Mouse (Mus musculus): ENCODE results near the gene Auts2. TPM values are rescaled to one million over a fixed set of nuclear protein-coding genes. Genes with fewer than 3 reads are reported as not detected.

The Auts2 gene
- polyA plus RNA-seq, 1 experiment from 2014 or later, result 69.8 TPM

- H3K27ac ChIP-seq, result no peak overlapping the region
- ATAC-seq (ENCODE audit: insufficient number of reproducible peaks, insufficient read depth, low FRiP score, low TSS enrichment, low read depth), result no peak
- H3K36me3 ChIP-seq, result no peaks in the 10 kb centered on the region
- H3K4me2 ChIP-seq, result 0 out of 2 replicates have a peak overlapping the region, but pooled peaks have one; percentile 9
- H3K4me3 ChIP-seq, result no peak overlapping the region
- no peaks in the 10 kb centered on the region for H3K27me3 ChIP-seq
- no peak overlapping the region for H3K9ac ChIP-seq
- WGBS, result 33% methylated on average over 19 of the region's 19 CpGs
- H3K4me1 ChIP-seq, result peaks cover 29% of the 10 kb centered on the region
- no peaks in the 10 kb centered on the region for H3K9me3 ChIP-seq
These were observed 710.0 kb downstream of the Auts2 start for GRCm38 (mm10) chr5:131832891-131833876.

GRCm38 (mm10) chr5:131830111-131830510 is 713.0 kb downstream of the Auts2 start:
- WGBS, result 62% methylated on average over 6 of the region's 6 CpGs
- Histone ChIP-seq H3K4me2 (no peak overlapping the region), H3K4me1 (peaks cover 35% of the 10 kb centered on the region), H3K4me3 (no peak overlapping the region), H3K27me3 (no peaks in the 10 kb centered on the region), H3K27ac (no peak overlapping the region), H3K9ac (no peak overlapping the region), H3K9me3 (no peaks in the 10 kb centered on the region), H3K36me3 (no peaks in the 10 kb centered on the region)
- no peak for ATAC-seq (ENCODE audit: insufficient number of reproducible peaks, insufficient read depth, low FRiP score, low TSS enrichment, low read depth)

GRCm38 (mm10) chr5:131829248-131829647 is 713.9 kb downstream of the Auts2 start:
- H3K27me3 ChIP-seq, result no peaks in the 10 kb centered on the region
- no peak overlapping the region for H3K4me3 ChIP-seq
- H3K9me3 ChIP-seq, result no peaks in the 10 kb centered on the region
- ATAC-seq (ENCODE audit: insufficient number of reproducible peaks, insufficient read depth, low FRiP score, low TSS enrichment, low read depth), result no peak
- no peak overlapping the region for H3K9ac ChIP-seq
- 40% methylated on average over 3 of the region's 3 CpGs for WGBS
- H3K4me1 ChIP-seq, result peaks cover 43% of the 10 kb centered on the region
- H3K4me2 ChIP-seq, result no peak overlapping the region
- H3K36me3 ChIP-seq, result no peaks in the 10 kb centered on the region
- no peak overlapping the region for H3K27ac ChIP-seq

- ATAC-seq (ENCODE audit: insufficient number of reproducible peaks, insufficient read depth, low FRiP score, low TSS enrichment, low read depth), result no peak
- no peaks in the 10 kb centered on the region for H3K27me3 ChIP-seq
- H3K4me1 ChIP-seq, result peaks cover 37% of the 10 kb centered on the region
- no peaks in the 10 kb centered on the region for H3K9me3 ChIP-seq
- H3K27ac ChIP-seq, result no peak overlapping the region
- H3K4me2 ChIP-seq, result no peak overlapping the region
- H3K9ac ChIP-seq, result no peak overlapping the region
- H3K36me3 ChIP-seq, result no peaks in the 10 kb centered on the region
- no peak overlapping the region for H3K4me3 ChIP-seq
- WGBS, result 66% methylated on average over 2 of the region's 2 CpGs
These were observed 714.5 kb downstream of the Auts2 start for GRCm38 (mm10) chr5:131828607-131829006.

- WGBS, result 92% methylated on average over 8 of the region's 8 CpGs
- no peak overlapping the region for H3K4me3 ChIP-seq
- ATAC-seq (ENCODE audit: insufficient number of reproducible peaks, insufficient read depth, low FRiP score, low TSS enrichment, low read depth), result no peak
- no peaks in the 10 kb centered on the region for H3K36me3 ChIP-seq
- H3K9me3 ChIP-seq, result no peaks in the 10 kb centered on the region
- no peak overlapping the region for H3K9ac ChIP-seq
- no peaks in the 10 kb centered on the region for H3K27me3 ChIP-seq
- no peak overlapping the region for H3K27ac ChIP-seq
- no peak overlapping the region for H3K4me2 ChIP-seq
- H3K4me1 ChIP-seq, result peaks cover 28% of the 10 kb centered on the region
These were observed 716.5 kb downstream of the Auts2 start for GRCm38 (mm10) chr5:131826362-131827261.

GRCm38 (mm10) chr5:131825421-131825820 is 717.7 kb downstream of the Auts2 start:
- no peak overlapping the region for H3K4me2 ChIP-seq
- H3K9ac ChIP-seq, result no peak overlapping the region
- peaks cover 28% of the 10 kb centered on the region for H3K4me1 ChIP-seq
- no peaks in the 10 kb centered on the region for H3K36me3 ChIP-seq
- H3K4me3 ChIP-seq, result no peak overlapping the region
- 22% methylated on average over 3 of the region's 3 CpGs for WGBS
- no peaks in the 10 kb centered on the region for H3K9me3 ChIP-seq
- H3K27ac ChIP-seq, result no peak overlapping the region
- no peak for ATAC-seq (ENCODE audit: insufficient number of reproducible peaks, insufficient read depth, low FRiP score, low TSS enrichment, low read depth)
- H3K27me3 ChIP-seq, result no peaks in the 10 kb centered on the region

DNA sequence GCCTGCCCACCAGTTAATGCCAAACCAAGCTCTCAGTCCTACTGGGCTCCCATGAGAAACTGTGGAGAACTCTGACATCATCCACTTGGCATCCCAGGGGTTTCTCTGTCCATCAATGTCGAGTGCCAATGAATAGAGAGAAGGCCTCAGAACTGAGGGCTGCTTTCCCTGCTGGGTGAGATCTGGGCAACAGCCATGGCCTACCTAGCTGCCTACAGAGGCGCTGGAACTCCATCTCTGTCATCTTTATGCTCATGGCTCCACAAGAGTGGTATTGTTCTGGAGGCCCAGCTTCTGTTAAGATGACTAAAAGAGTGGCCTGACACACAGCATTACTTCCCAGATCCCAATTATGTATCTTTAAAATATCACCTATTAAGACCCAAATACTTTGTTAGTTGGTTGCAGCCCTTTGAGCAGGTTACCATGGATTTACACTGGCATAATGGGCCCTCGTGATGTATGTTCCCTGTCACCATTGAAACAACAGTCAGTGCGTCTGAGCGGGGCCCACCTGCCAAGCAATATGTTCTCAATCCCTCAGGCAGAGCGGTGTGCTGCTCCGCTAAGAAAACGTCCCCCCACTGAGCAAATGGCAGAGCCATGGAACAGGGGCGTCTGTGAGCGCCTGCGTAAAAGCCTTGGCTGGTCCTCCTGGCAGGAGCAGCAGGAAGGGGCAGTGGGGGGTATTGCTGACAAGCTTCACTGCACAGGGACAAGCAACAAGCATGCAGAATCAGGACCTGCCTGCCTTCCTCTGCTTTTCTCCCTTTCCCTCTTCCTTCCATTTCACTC is 718.8 kb downstream of the Auts2 start:
- Histone ChIP-seq H3K4me2 (no peak overlapping the region), H3K4me3 (no peak overlapping the region), H3K9me3 (no peaks in the 10 kb centered on the region), H3K9ac (no peak overlapping the region), H3K36me3 (no peaks in the 10 kb centered on the region), H3K27ac (no peak overlapping the region), H3K4me1 (peaks cover 19% of the 10 kb centered on the region), H3K27me3 (no peaks in the 10 kb centered on the region)
- no peak for ATAC-seq (ENCODE audit: insufficient number of reproducible peaks, insufficient read depth, low FRiP score, low TSS enrichment, low read depth)
- WGBS, result 26% methylated on average over 11 of the region's 11 CpGs

- Histone ChIP-seq H3K27me3 (no peaks in the 10 kb centered on the region), H3K9me3 (no peaks in the 10 kb centered on the region), H3K4me2 (no peak overlapping the region), H3K4me3 (no peak overlapping the region), H3K9ac (no peak overlapping the region), H3K27ac (no peak overlapping the region), H3K4me1 (peaks cover 15% of the 10 kb centered on the region), H3K36me3 (no peaks in the 10 kb centered on the region)
- no peak for ATAC-seq (ENCODE audit: insufficient number of reproducible peaks, insufficient read depth, low FRiP score, low TSS enrichment, low read depth)
- 84% methylated on average over 4 of the region's 4 CpGs for WGBS
These were observed 721.7 kb downstream of the Auts2 start for GRCm38 (mm10) chr5:131821461-131821860.

DNA sequence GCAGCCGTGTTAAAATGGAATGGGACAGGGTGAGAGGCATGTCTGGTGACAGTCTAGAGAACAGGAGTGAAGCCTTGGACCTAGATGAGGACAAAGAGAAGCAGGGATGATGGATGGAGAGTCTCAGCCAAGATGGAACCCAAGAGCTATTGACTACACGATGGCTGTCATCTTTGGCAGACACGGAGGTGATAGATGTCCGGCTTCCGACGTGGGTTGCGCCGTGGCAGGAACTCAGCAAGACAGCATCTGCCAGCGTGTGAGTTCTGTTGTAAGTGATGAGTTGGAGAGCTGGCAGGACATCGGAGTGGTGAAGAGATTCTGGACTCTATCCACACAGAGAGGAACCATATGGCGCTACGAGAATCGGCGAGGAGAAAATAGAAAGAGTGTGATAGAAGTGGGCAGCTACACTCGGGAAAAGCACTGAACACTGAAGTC is 723.9 kb downstream of the Auts2 start:
- Histone ChIP-seq H3K36me3 (no peaks in the 10 kb centered on the region), H3K4me2 (no peak overlapping the region), H3K27me3 (no peaks in the 10 kb centered on the region), H3K9me3 (no peaks in the 10 kb centered on the region), H3K4me3 (no peak overlapping the region), H3K9ac (no peak overlapping the region), H3K4me1 (peaks cover 12% of the 10 kb centered on the region), H3K27ac (no peak overlapping the region)
- 95% methylated on average over 15 of the region's 15 CpGs for whole genome bisulfite sequencing
- no peak for ATAC-seq (ENCODE audit: insufficient number of reproducible peaks, insufficient read depth, low FRiP score, low TSS enrichment, low read depth)

GRCm38 (mm10) chr5:131815498-131815897 is 727.6 kb downstream of the Auts2 start:
- peaks cover 31% of the 10 kb centered on the region for H3K4me1 ChIP-seq
- H3K27ac ChIP-seq, result no peak overlapping the region
- no peak overlapping the region for H3K9ac ChIP-seq
- WGBS, result 46% methylated on average over 3 of the region's 3 CpGs
- H3K27me3 ChIP-seq, result no peaks in the 10 kb centered on the region
- no peak overlapping the region for H3K4me2 ChIP-seq
- no peak overlapping the region for H3K4me3 ChIP-seq
- ATAC-seq (ENCODE audit: insufficient number of reproducible peaks, insufficient read depth, low FRiP score, low TSS enrichment, low read depth), result no peak
- H3K36me3 ChIP-seq, result no peaks in the 10 kb centered on the region
- H3K9me3 ChIP-seq, result no peaks in the 10 kb centered on the region

GRCm38 (mm10) chr5:131814503-131815003 is 728.6 kb downstream of the Auts2 start:
- 31% methylated on average over 9 of the region's 9 CpGs for WGBS
- H3K9ac ChIP-seq, result no peak overlapping the region
- no peaks in the 10 kb centered on the region for H3K36me3 ChIP-seq
- no peak overlapping the region for H3K4me2 ChIP-seq
- ATAC-seq (ENCODE audit: insufficient number of reproducible peaks, insufficient read depth, low FRiP score, low TSS enrichment, low read depth), result no peak
- no peaks in the 10 kb centered on the region for H3K27me3 ChIP-seq
- H3K27ac ChIP-seq, result 0 out of 2 replicates have a peak overlapping the region, but pooled peaks have one; percentile 55
- H3K4me1 ChIP-seq, result peaks cover 31% of the 10 kb centered on the region
- no peak overlapping the region for H3K4me3 ChIP-seq
- no peaks in the 10 kb centered on the region for H3K9me3 ChIP-seq
